Mouse (Mus musculus) testis, adult 2 months (tissue): ENCODE data around the gene Snd1. TPM values are rescaled to one million over a fixed set of nuclear protein-coding genes. Genes with fewer than 3 reads are reported as not detected.

Experiments used
- H3K27ac ChIP-seq: fragments of 200-500 bp; 2 replicates; pipeline ENCODE4 v1.5.1; 2012; ENCODE audit warnings: low read depth, low read length; ENCODE audit not compliant: control insufficient read depth, insufficient read depth
- H3K27me3 ChIP-seq: fragments of 200-500 bp; 2 replicates; pipeline ENCODE4 v1.6.1; 2012; ENCODE audit warnings: mild to moderate bottlenecking, low read length, moderate library complexity; ENCODE audit not compliant: control insufficient read depth, insufficient read depth
- H3K36me3 ChIP-seq: fragments of 200-500 bp; 2 replicates; pipeline ENCODE4 v1.6.1; 2012; ENCODE audit warnings: mild to moderate bottlenecking, low read length; ENCODE audit not compliant: control insufficient read depth, insufficient read depth
- H3K4me1 ChIP-seq: fragments of 200-500 bp; 2 replicates; pipeline ENCODE4 v1.6.1; 2012; ENCODE audit warnings: low read length; ENCODE audit not compliant: control insufficient read depth, insufficient read depth
- H3K4me3 ChIP-seq: fragments of 200-500 bp; 2 replicates; pipeline ENCODE4 v1.5.1; 2012; ENCODE audit warnings: low read depth, mild to moderate bottlenecking, low read length, moderate library complexity, mixed read lengths; ENCODE audit not compliant: control insufficient read depth
- CTCF ChIP-seq: fragments of 200-500 bp; IDR thresholded peaks from 2 replicates; pipeline ENCODE4 v1.5.1; 2012; ENCODE audit warnings: low read depth, mild to moderate bottlenecking, inconsistent platforms, low read length, moderate library complexity; ENCODE audit not compliant: control insufficient read depth, insufficient read depth, insufficient replicate concordance
- POLR2A ChIP-seq: fragments of 200-500 bp; IDR thresholded peaks from 2 replicates; pipeline ENCODE4 v1.6.1; 2012; ENCODE audit warnings: low read depth, mild to moderate bottlenecking, inconsistent platforms, low read length, moderate library complexity; ENCODE audit not compliant: control insufficient read depth
- polyA plus RNA-seq: library from polyadenylated mRNA; depleted of rRNA; stranded (reverse); fragments of >200 nt; gene quantifications from 2 replicates; pipeline ENCODE4 v1.2.3, GENCODE M21; 2012

Snd1 gene
- polyA plus RNA-seq, 1 experiment = 11.4 TPM

GRCm38 (mm10) chr6:28663670-28664069 lies 188.7 kb downstream of the Snd1 start:
- Histone ChIP-seq H3K4me1 (no peaks in the 10 kb centered on the region), H3K36me3 (no peaks in the 10 kb centered on the region), H3K4me3 (no peak overlapping the region), H3K27ac (no peak overlapping the region), H3K27me3 (no peaks in the 10 kb centered on the region)
- no peak for TF ChIP-seq POLR2A
- no peak for TF ChIP-seq CTCF

- Histone ChIP-seq H3K36me3 (no peaks in the 10 kb centered on the region), H3K27me3 (no peaks in the 10 kb centered on the region), H3K4me3 (no peak overlapping the region), H3K27ac (no peak overlapping the region), H3K4me1 (no peaks in the 10 kb centered on the region)
- TF ChIP-seq CTCF (no peak), POLR2A (no peak)
Measured at GRCm38 (mm10) chr6:28664716-28665115, 189.8 kb downstream of the Snd1 start.

- H3K27me3 ChIP-seq = no peaks in the 10 kb centered on the region
- H3K36me3 ChIP-seq = no peaks in the 10 kb centered on the region
- no peak overlapping the region for H3K4me3 ChIP-seq
- TF ChIP-seq CTCF = no peak
- no peak for TF ChIP-seq POLR2A
- H3K4me1 ChIP-seq = no peaks in the 10 kb centered on the region
- H3K27ac ChIP-seq = no peak overlapping the region
Measured at GRCm38 (mm10) chr6:28667586-28667985, 192.6 kb downstream of the Snd1 start.

DNA sequence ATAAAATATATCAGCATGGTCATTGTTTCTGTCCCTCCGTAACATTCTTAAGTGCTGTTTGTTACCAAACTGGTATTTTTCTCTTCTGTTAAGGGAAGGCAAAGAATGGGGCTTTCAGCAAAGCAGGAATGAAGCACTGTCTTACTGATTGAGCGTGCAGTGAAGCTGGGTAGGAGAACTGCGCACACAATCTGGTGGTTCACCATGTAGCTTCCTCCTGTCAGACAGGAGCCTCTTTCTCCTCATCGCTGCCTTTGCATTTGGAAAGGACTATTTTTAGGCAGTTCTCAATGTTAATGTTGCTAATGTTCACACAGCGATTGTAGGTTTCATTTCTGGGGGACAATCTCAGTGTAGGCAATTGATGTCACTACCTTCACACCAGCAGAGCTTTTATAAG lies 194.3 kb downstream of the Snd1 start:
- no peaks in the 10 kb centered on the region for H3K36me3 ChIP-seq
- H3K27me3 ChIP-seq = no peaks in the 10 kb centered on the region
- H3K4me1 ChIP-seq = no peaks in the 10 kb centered on the region
- no peak overlapping the region for H3K27ac ChIP-seq
- no peak for TF ChIP-seq POLR2A
- no peak overlapping the region for H3K4me3 ChIP-seq

DNA sequence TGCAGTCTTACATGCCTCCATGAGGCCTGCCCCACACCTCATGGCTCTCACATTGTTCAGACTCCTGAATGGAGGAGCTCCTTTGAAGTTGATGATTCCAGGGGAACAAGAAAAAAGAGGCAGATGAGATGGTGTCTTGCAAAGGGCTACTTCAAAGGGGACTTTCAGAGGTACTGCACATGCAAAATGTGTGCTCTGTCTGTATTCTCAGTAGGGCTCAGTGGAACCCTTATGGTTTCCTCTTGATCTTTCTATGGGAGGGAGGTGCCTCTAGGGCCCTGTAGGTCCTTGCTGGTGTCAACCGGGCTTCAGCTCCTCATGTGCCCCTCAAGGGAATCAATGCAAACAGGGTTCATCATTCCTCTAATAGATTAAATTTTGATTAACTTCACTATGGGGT lies 197.4 kb downstream of the Snd1 start:
- H3K36me3 ChIP-seq = no peaks in the 10 kb centered on the region
- no peak overlapping the region for H3K27ac ChIP-seq
- H3K27me3 ChIP-seq = no peaks in the 10 kb centered on the region
- H3K4me3 ChIP-seq = peak overlapping the region; percentile 33
- no peaks in the 10 kb centered on the region for H3K4me1 ChIP-seq
- TF ChIP-seq CTCF (no peak), POLR2A (no peak)

DNA sequence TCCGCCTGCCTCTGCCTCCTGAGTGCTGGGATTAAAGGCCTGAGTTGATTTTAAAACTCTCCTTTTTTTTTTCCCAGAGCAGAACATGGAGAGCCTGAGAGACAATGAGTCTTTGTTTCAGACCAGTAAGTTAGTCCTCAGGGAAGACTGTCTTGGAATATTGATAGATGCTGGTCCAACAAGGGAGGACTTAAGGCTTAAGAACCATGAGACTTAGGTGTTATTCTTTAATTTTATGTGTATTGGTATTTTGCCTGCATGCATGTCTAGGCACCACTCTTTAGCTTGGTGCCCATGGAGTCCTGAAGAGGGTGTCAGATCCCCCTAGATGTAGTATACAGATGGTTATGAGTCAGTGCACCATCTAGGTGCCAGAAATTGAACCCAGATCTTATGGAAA lies 199.7 kb downstream of the Snd1 start:
- Histone ChIP-seq H3K36me3 (no peaks in the 10 kb centered on the region), H3K27ac (no peak overlapping the region), H3K4me1 (no peaks in the 10 kb centered on the region), H3K4me3 (no peak overlapping the region), H3K27me3 (no peaks in the 10 kb centered on the region)
- no peak for TF ChIP-seq CTCF

GRCm38 (mm10) chr6:28678896-28679295 lies 204.0 kb downstream of the Snd1 start:
- Histone ChIP-seq H3K4me3 (no peak overlapping the region), H3K27me3 (no peaks in the 10 kb centered on the region), H3K4me1 (no peaks in the 10 kb centered on the region), H3K27ac (no peak overlapping the region), H3K36me3 (no peaks in the 10 kb centered on the region)
- TF ChIP-seq POLR2A (no peak), CTCF (no peak)

DNA sequence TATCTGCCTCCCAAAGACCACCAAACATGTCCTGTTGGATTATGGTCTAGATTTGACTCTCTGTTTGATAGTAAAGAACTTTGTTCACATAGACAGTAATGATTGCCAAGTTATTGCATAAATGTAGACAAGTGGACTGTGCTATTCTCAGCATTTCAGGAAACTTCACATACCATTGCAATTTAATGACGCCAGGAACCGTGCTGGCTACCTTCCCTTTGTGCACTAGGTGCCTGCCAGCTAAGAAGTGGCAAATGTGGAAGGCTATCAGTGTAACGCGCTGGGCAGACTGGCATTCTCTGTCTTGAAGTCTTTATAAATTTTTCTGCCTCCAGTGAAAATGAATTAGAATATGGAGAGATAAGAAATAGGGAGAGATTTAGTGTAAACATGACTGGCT lies 205.6 kb downstream of the Snd1 start:
- H3K27ac ChIP-seq = no peak overlapping the region
- no peaks in the 10 kb centered on the region for H3K36me3 ChIP-seq
- no peaks in the 10 kb centered on the region for H3K27me3 ChIP-seq
- no peaks in the 10 kb centered on the region for H3K4me1 ChIP-seq
- TF ChIP-seq POLR2A (no peak), CTCF (no peak)
- no peak overlapping the region for H3K4me3 ChIP-seq
